Mouse (Mus musculus): Measurements from ENCODE around the gene Krt19.

Gene Krt19

DNA sequence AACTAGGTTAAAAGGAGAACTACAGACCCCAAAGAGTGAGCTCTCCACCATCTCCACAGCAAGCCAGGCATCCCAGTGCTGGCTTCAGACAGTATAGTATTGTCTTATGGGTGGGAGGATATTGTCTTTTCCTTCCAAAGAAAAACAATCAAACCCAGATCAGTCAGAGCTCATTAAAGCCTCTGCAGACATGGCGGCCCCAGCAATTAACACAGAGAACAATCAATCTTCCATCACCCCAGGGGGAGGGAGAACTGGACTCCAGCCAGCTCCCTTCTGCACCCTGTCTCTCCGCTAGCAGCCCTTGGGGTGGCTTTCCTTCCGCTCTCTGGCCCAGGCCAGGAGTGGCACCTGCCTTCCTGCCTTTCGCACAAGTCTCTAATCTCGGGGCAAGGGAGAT lies 10.8 kb downstream of the Krt19 start:
- no peak for DNase-seq (ENCODE audit: low spot score)

DNA sequence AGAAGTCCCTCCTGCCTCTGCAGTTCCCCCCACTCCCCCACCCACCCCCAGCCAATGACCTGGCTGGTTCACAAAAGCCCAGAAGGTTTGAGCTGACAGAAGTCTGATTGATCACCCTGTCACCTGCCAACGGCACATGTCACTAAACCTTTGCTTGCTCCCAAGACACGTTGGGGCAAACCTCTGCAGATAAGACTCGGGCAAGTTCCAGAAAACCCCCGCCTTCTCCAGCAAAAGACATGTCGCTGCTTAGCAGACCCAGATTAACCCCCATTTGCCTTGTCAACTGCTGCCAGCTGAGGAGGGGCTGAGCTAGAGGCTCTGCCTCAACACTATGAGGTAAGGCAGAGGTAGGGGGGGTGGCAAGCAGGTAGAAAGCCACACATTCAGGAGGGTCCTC lies 11.9 kb downstream of the Krt19 start:
- DNase-seq (ENCODE audit: low spot score) = no peak

DNA sequence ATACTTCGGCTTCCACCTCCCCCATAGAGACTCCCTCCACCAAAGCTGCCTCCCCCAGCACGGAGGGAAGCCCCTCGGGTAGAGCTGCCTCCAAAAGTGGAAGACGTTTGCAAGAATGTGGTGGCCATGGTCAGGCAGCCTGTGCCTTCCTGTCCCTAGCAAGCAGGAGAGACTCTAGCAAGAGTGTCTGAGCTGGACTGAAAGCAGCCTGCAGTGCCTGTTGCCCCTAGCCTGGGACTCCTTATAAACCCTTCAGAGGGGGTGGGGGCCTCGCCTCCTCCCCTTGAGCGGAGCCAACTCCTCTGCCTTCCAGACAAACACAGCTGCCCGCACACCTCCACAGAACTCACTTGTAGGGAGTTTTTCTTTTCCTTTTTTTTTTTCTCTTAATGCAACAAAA lies 12.7 kb downstream of the Krt19 start, which contains the start of gene Krt15:
Krt15 (minus strand) TSS at position 198 of the 400 bp plus-strand sequence.
- DNase-seq (ENCODE audit: low spot score) = no peak

DNA sequence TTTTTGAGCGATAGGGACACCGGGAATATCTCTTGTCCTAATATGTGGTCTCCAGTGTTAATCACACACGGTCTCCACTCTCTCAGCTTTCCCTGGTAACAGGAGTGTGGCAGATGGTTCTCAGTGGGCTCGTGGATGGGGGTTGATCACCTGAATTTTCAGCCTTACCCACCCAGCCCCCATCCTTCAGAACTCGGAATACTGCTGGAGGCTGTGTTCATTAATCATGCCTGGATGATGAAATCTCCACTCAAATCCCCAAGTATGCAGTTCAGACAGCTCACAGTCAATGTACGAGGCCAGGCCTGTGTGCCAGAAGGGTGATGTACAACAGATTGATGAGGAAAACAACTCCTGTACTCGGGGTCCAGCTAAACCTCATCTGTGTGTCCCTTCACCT lies 23.6 kb downstream of the Krt19 start:
- no peak for DNase-seq (ENCODE audit: low spot score)

DNA sequence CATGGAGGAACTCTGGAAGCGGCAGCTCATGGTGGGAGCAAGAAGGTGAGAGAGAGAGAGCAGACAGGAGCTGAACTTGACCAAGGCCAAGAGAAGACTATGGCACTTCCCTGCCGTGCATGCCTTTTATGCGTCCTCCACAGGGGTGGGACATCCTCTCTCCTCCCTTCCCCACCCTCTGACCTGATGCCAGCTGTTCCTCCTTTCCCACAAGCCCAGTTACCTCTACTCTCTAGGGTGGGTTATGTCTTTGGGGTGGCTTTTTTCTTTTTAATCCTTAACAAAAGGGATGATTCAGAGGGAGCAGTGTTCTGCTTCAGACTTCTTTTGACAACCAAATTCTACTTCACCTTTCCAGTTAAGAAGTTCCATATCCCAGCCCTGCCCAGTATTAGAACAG lies 27.0 kb downstream of the Krt19 start, which contains the start of gene Krt13:
Krt13 (minus strand) TSS at position 101 of the 400 bp plus-strand sequence.
- DNase-seq (ENCODE audit: low spot score) = no peak

DNA sequence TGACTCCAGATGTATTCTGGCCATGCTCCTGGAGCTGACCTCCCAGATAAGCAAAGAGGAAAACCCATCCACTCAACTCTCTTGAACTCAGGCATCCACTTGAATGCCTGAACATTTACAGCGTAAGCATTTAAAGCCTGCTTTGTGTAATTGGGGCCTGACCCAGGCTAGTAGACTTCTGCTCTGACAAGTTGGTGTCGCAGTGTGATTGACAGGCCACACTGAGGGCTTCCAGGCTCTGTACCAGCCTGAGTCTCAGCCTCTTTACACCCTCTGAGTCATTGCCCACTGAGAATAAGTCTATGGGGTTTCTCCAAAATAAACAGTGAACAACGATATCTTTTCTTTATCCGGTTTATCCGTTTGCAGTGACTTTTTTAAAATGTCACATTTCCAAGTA lies 28.1 kb downstream of the Krt19 start:
- no peak for DNase-seq (ENCODE audit: low spot score)

DNA sequence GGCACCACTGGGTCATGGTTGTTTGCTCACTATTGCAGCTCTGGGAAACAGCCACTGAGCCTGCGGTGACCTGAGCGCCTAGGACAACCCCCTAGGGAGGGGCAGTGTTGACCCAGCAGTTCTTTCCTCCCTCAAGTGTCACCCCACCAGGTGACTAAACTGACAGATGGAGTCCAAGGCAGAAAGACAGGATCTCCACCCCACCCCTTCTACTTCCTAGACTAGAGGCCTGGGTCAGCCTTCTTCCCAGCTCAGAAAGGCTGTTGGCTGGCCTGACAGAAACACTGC lies 34.8 kb downstream of the Krt19 start:
- no peak for DNase-seq (ENCODE audit: low spot score)

DNA sequence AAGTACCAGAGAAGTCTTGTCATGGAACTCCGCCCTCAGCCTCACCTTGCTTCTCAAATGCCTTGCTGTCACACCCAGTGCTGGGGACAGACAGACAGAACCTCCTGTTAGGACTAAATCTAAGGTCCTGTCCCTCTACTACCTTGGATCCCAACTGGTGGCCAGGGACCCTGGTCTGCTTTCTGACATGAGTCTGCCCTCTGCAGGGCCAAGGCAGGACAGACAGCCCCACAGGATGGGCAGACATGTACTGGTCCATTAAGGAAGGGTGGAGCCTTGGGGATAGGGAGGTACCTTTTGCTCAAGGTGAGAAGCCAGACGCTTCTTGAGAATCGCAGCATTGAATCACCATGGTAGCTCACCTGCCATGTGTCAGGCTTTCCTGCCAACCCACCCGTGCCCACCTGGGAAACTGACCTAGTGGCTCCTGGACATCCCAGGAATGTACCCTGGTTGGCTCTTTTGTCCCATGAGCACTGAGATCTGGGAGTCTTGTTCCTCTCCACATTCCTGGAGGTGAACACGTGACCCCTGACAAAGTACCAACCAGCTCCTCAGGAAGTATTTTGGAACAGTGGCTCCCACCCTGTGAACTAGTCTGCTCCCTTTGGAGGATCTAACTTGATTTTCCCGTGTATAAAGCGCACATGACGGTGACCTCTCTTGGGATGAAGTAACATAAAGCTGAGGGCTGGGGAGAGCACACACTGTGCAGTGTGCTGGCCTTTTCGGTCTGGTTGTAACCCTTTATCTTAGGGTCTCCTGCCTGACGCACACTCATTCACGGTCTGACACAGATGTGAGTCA lies 35.3 kb downstream of the Krt19 start:
- no peak for DNase-seq (ENCODE audit: low spot score)

DNA sequence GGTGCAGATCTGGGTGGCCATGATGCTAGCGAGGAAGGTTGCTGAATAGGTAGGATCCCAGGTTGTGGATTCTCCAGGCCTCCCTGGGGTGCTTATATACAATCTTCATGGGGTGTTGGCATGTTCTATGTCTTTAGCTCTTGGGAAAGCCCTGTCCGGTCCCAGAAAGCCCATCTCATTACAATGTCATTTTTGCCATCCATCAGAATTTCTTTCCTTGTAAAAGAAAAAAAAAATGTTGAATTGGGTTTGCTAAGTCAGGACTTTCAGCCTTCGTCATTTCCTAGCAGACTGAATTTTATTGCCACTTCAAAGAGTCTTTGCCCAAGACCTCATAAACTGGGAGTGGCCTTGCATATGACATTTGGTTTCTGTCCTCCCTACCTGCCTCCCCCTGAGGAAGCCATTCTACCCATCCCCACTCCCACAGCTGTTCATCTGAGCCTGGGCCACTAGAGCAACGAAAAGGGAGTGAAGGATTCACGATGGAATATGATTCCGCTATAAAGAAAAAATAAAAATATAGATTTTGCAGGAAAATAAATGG lies 42.8 kb downstream of the Krt19 start, which contains the start of gene Krt36:
Krt36 (minus strand) TSS at position 51 of the 547 bp plus-strand sequence.
- DNase-seq (ENCODE audit: low spot score) = no peak

DNA sequence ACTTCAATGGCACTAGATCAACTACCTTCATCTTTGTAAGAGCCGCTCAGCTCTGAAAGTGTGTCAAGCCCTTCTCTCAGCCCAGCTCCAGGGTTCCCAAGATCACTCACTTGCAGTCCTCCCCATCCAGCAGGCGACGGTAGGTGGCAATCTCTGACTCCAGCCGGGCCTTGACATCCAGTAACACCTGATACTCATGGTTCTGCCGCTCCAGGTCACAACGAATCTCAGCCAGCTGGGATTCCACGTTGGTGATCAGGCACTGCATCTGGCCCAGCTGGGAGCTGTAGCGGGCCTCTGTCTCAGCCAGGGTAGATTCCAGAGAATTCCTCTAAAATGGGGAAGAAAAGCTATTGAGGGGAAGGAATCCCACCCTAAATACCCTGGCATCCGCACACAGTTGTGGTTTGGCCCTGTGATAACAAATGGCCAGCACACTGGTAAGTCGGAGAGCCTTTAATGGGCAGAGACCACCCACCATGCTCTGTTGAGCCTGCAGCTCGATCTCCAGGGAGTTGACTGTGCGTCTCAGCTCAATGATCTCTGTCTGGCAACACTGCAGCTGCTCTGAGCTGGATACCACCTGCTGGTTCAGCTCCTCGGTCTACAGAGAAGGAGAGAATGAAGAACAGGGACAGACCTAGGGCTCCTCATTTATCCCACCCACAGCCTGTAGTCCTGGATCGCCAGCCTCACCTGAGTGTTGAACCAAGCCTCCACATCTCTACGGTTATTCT lies 45.6 kb downstream of the Krt19 start:
- no peak for DNase-seq (ENCODE audit: low spot score)

DNA sequence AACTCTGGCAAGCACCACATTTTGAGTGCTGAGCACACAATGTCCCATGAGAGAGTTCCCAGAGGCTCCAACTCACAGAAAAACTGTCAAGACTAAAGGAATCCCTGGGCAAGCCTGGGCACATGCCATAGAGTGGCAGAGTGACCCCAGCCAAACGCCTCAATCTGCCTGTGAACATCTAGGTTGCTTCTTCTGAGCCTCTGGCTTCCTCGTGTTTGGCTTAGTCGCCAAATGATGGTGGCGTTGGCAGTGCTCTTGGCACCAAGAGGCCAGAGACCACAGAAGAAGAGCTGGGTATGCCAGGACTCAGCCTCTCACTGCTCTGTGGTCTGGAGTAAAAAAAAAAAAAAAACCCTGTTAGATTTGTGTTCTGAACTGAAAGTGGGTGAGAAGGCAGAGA lies 48.1 kb downstream of the Krt19 start:
- DNase-seq (ENCODE audit: low spot score) = no peak

DNA sequence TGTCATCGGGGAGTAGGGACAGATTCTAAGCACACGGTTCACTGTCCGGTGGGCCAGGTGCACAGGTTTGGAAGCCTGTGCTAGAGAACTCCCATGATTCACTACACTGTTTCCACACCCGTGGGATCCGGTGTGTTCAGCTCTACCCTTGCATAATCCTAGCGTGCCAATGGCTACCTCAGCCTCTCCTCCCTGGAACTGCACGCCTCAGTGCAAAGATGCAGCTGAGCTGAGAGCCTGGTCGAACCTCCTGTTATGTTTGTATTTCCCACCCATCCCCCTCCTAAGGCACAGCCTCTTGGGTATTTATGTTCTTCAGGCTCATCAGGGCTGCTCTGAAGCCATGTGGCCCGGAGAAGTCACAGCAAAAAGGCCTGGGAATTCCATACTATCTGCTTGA lies 50.6 kb downstream of the Krt19 start:
- DNase-seq (ENCODE audit: low spot score) = no peak

DNA sequence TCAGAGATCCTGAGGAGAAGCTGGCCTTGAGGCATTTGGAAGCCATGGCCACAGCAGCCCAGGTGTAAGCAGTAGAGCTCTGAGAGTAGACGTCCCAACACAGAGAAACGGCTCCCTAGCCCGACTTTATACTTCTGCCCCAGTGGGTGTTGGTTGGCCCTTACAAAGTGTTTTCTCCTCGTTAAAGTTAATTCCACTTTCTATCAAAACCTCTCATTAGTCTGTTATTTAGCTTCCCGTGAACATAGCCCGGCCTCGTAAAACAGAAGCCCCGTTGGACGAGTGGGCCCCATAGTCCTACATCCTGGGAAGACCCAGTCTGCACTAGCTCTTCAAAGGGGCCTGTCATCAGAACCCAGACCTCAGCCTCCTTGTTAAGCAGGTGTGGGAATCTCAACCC lies 52.3 kb downstream of the Krt19 start, which contains the start of gene Krt35:
Krt35 (minus strand) TSS at position 101 of the 400 bp plus-strand sequence.
- DNase-seq (ENCODE audit: low spot score) = no peak
